Mouse (Mus musculus): ENCODE data around the gene Saysd1.

The Saysd1 gene

DNA sequence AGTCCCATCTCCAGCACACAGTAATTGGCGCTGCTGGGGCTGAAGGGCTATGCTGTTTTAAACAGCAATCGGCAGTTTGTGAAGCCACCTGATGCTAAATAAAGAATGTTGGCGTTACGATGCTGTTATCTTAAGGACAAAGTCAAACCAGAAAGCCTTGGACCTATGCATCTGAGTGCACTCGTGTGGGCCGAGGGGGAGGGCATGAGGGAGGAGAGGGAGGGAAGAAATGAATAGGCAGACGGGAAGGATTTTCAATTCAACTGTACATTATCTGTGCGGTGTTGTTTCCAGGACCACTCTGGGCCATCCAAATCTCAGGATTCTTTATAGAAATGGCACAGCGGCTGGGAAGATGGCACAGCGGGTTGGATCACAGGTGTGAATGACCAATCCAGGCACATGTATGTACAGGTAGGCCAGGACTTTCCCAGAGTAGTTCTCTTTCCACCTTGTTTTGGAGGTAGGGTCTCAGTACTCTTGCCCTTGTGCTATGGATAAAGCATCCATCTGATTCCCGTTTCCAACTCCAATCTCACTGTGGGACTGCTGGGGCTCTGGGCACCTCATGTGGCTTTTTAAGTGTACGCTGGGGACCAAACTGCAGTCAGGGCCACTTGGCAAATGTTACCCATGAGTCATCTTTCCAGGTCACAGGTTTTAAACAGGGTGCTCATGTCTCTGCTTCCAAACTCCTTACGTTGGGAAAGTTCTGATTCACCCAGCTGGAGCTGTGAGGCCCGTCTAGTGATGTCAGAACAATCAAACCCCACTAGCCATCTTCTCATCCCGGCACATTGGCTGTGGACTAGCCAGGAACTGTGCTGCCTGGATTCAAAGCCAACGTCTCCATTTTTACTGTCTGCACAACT, at the start of gene Saysd1:
TSS of gene Saysd1 (minus strand) at position 51 of the 872 bp plus-strand sequence.
- DNase-seq (ENCODE audit: extremely low read depth, insufficient read length, low spot score) = peak; percentile 63

- DNase-seq (ENCODE audit: extremely low read depth, insufficient read length, low spot score) = no peak
Observed at GRCm38 (mm10) chr14:20185426-20185825, 47.1 kb upstream of the Saysd1 start.

DNA sequence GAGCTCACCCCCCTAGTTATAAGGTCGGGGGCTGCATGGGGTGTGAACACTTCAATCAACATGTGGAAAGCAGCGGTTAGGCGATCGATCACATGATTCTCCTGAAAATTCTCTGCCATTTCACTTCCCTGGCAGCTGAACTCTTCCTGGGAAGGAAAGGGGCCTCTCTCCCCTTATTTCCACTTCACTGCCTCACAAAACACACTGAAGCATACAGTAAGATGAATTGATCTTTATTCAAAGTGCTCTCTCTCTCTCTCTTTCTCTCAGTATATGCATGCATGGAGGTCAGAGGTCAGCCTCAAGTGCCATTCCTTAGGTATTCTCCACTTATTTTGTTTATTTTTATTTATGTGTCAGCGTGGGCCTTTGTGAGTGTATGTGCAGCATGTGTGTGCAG, 45.4 kb upstream of the Saysd1 start:
- no peak for DNase-seq (ENCODE audit: extremely low read depth, insufficient read length, low spot score)

- DNase-seq (ENCODE audit: extremely low read depth, insufficient read length, low spot score) = no peak
Observed at GRCm38 (mm10) chr14:20182596-20182995, 44.3 kb upstream of the Saysd1 start.

DNA sequence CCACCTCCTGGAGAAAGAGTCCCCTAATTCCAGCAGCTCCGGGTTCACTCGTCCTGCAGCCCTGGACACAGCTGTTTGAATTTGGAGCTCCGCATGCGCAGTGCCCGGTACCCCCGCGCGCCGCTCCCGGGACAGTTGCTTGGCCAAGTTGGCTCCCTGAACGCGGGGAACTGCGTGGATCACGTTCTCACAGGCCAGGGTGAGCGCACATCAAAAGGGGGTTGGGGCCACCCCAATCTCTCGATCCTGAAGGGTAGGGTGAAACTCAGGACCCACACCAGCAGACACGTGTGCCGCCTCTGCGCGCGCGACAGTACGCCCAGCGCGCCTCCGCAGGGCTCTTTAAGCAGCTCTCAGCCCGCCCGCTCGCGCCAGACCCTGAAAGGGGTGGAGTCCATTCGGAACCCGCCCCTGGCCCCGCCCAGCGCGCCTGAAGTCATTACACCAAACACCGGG, 43.2 kb upstream of the Saysd1 start, which contains the start of gene Kcnk5:
TSS of gene Kcnk5 (minus strand) at position 344 of the 456 bp plus-strand sequence.
- DNase-seq (ENCODE audit: extremely low read depth, insufficient read length, low spot score) = no peak

- DNase-seq (ENCODE audit: extremely low read depth, insufficient read length, low spot score) = no peak
Observed at GRCm38 (mm10) chr14:20180751-20181162, 42.4 kb upstream of the Saysd1 start.

GRCm38 (mm10) chr14:20180304-20180703, 42.0 kb upstream of the Saysd1 start:
- no peak for DNase-seq (ENCODE audit: extremely low read depth, insufficient read length, low spot score)

DNA sequence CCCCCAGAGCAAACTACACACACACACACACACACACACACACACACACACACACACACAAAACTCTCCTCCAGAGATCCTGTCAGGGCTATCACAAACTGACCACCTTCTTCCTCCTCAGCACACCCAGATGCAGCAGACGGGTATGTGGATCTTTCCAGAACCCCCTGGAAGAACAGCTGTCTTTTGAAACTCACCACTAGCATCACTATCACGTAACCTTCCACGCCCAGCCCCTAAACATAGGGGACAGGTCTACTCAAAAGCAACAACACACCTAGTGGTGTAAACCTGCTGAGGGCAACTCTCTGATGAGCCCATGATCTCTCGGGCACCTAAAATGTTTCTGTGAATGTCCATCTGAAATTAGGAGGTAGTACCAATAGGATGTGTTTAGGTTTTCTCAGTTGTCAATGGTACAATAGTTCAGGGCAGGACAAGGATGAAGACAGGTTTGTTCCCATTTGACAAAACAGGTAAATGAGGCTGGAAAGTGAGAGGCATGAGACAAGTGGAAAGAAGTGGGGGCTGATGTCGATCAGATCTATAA, 41.5 kb upstream of the Saysd1 start:
- DNase-seq (ENCODE audit: extremely low read depth, insufficient read length, low spot score) = no peak

GRCm38 (mm10) chr14:20179080-20179479, 40.7 kb upstream of the Saysd1 start:
- no peak for DNase-seq (ENCODE audit: extremely low read depth, insufficient read length, low spot score)

DNA sequence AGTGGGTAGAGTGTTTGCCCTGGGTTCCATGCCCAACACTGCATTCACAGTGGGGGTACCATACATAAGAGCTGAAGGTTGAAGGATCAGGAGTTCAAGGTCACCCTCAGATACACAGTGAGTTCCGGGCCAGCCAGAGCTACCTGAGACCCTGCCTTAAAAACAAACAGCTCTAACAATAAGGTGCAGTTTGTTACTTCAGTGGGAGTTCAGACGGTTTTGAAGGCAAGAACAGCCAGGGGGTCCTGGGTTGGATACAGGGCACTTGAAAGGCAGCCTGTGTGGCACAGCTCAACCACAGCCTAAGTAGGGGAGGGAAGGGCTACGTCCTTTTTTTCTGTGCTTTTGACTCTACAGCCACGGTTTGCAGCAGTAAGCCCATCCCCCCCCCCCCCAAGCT, 40.3 kb upstream of the Saysd1 start:
- DNase-seq (ENCODE audit: extremely low read depth, insufficient read length, low spot score) = no peak

DNA sequence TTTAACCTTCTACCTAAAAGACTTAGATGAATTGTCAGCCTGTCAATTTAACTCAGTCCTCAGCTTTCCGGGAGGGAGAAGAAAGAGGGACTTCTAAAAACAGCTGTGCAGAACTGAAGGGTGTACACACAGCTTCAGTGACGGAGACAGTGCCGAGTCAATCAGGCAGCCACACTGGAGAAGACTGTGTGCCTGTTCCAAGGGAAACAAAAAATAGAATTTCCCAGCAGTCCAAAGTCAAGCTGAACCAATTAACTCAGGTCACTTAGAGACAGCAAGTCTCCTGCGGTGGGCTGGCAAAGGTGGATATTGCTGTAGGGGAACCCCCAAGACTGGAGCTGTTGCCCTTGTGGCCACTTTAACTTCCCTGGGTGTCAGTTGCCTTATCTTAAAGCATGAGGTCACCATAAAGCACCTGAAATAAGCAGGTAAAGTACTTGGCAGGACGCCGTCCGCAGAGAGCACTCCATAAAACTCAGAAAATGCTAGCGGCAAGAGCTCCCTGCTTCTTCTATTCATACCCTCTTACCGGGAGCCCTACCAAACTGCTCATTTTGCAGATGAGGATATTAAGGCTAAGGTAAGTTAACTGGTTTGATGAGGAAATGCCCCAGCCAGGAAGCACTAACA, 39.3 kb upstream of the Saysd1 start:
- DNase-seq (ENCODE audit: extremely low read depth, insufficient read length, low spot score) = no peak

DNA sequence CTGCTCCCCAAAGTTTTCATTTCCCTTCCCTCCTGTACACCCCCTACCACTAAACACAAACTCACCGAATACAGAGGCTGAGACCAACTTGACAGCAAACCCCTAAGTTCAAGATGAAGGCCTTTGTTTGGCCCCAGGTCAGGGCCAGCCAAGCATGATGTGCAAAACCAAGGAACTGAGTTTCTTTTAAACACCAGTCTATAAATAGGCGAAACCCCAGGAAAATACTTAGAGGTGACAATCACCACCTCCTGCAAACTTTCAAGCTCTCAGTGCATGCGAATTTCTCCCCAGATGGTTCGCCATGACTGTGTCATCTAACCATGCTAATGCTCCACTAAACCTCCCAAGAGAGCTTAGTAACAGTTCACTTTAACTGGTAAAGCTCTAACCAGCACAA, 37.4 kb upstream of the Saysd1 start:
- DNase-seq (ENCODE audit: extremely low read depth, insufficient read length, low spot score) = no peak

DNA sequence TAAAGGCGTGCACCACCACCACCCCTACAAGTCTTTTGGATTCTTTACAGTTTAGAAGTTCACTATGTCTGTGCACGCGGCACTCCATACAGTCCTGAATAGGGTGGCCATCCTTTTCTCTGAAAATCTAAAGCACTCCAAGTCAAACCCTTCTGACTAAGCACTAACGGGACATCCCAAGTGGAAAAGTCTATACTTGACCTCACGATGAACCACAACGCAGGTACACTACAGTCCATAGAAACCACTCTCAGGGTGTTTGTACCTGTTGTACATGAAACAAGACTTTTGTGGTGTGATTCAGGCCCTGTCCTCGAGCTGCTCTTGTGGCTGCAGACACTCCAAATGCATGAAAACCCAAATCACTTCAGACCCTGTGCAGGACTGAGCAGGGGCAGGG, 36.8 kb upstream of the Saysd1 start:
- DNase-seq (ENCODE audit: extremely low read depth, insufficient read length, low spot score) = no peak

DNA sequence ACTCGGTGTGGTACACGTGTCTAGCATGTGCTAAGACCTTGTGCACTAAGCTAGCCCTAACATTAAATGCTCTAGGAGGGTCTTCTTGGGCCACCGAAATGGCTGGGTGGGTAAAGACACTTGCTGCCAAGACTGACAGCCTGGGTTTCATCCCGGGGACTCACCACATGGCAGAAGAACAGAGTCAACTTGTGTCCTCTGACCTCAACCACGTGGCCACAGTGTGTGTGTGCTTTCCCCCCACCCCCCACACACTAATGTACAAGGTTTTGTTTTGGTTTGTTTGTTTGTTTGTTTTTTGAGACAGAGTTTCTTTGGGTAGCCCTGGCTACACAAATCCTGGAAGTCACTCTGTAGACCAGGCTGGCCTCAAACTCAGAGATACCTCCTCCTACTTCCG, 36.4 kb upstream of the Saysd1 start:
- DNase-seq (ENCODE audit: extremely low read depth, insufficient read length, low spot score) = no peak

DNA sequence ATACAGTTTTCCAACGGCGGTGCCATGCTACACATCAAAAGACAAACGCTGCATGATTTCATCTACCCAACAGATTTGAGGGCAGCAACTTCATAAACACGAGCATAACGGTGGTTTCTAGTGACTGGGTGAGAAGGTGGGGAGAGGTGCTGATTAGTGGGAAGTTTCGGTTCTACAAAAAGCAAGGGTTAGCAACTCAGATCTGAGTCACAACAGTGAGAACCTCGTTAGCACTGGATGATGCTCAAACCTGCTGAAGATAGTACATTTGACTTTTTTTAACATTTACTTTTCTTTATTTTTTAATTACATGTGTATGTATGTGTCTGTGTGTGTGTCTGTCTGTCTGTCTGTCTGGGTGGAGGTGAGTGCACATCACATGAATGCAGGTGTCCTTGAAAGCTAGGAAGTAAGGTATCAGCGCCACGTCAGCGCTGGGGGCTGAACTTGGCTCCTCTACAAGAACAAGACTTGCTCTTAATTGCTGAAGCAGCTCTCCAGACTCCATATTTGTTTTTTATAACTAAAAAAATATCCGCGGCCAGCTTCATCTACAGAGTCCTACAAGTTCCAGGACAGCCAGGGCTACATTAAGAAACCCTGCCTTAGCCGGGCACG, 35.6 kb upstream of the Saysd1 start:
- no peak for DNase-seq (ENCODE audit: extremely low read depth, insufficient read length, low spot score)

DNA sequence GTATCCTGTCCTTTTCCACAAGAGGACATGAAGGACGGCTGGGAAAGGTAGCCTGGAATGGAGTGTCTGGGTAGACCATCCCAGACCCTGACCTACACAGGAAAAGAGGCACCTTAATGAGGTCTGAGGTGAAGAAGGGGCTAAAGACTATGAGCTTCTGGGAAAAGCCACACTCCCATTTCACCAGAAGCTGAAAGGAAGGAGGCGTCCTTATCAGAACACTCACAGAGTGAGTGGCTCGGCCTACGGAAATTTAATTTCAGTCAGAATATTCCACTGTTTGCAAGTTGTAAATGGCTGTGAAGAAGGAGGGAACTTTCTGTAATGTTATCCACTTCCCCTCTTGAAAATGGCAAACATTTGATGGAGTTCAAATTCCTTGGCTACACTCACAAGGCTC, 34.6 kb upstream of the Saysd1 start:
- no peak for DNase-seq (ENCODE audit: extremely low read depth, insufficient read length, low spot score)

DNA sequence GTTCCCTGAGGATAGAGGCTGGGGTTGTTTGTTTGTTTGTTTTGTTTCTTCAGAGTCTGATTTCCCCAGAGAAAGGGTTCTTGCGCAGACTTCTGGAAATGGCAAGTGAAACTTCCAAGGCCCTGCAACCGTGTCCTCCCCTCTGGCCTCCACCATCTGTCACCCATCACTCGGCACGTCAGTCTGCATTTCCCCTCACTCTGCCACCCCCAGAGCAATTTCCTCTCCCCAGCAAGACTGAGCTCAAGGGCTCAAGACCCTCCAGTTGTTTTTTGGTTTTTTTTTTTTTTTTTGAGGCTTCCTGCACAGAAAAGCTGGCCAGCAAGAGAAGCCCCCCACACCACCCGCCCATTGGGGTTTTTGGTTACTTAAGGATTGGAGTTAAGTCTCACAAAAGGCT, 34.2 kb upstream of the Saysd1 start:
- DNase-seq (ENCODE audit: extremely low read depth, insufficient read length, low spot score) = no peak

- DNase-seq (ENCODE audit: extremely low read depth, insufficient read length, low spot score) = no peak
Observed at GRCm38 (mm10) chr14:20171840-20172239, 33.5 kb upstream of the Saysd1 start.

GRCm38 (mm10) chr14:20169251-20169650, 30.9 kb upstream of the Saysd1 start:
- DNase-seq (ENCODE audit: extremely low read depth, insufficient read length, low spot score) = no peak

DNA sequence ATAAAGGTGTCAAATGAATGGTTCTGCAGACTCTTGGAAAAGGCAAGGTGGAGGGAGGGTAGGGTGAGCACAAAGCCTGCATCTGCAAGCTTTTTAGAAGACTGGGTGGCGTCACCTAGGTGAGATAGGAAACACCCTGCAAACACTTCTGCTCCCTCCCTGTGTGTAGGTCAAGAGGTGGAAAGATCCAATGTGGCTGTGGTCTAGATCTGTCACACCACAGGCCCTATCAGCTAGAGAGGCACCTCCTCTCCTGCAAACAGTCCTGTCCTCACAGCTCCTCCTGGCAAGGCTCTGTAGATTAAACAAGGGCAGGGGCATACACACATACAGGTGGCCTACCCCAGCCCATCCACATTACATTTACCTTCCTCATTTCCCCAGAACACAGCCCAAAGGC, 30.1 kb upstream of the Saysd1 start:
- DNase-seq (ENCODE audit: extremely low read depth, insufficient read length, low spot score) = no peak

DNA sequence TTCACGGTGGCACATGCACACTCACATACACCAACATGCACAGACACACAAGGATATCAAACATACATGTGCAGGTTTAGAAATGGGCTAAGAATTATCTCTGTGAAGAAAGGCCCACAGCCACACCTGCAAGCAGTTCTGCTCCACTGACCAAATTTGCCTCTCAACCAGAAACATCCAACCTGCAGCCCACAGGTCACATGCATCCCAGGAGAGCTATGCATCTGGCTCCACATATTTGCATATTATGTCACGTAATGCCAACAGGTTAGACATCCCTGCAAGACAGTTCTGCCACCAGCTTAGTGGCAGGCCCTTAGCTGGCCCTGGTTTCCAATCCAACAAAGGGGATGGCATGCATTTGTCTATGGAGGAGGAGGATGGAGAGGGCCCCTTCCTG, 29.7 kb upstream of the Saysd1 start:
- DNase-seq (ENCODE audit: extremely low read depth, insufficient read length, low spot score) = no peak

All from 3134 (cell line).